Mouse (Mus musculus) kidney, embryonic 16.5 days (tissue): ENCODE results near the gene Kbtbd3. TPM values are rescaled to one million over a fixed set of nuclear protein-coding genes. Genes with fewer than 3 reads are reported as not detected.

Experiments
- ATAC-seq: fragments of 200-750 bp; cut with Nextera tagmentation; 2 replicates; pipeline ENCODE4 v1.8.0; 2017; ENCODE audit warnings: moderate TSS enrichment; ENCODE audit not compliant: low FRiP score, low TSS enrichment
- H3K27ac ChIP-seq: fragments of 300-500 bp; sonication (generic); 2 replicates; pipeline ENCODE4 v1.5.1; 2014; ENCODE audit warnings: low read length
- H3K27me3 ChIP-seq: fragments of 300-500 bp; sonication (generic); 2 replicates; pipeline ENCODE4 v1.6.1; 2014; ENCODE audit warnings: low read length, control low read depth, mixed read lengths; ENCODE audit not compliant: insufficient read depth
- H3K36me3 ChIP-seq: fragments of 300-500 bp; sonication (generic); 2 replicates; pipeline ENCODE4 v1.6.1; 2014; ENCODE audit warnings: low read length, control low read depth, mixed read lengths; ENCODE audit not compliant: insufficient read depth
- H3K4me1 ChIP-seq: fragments of 300-500 bp; sonication (generic); 2 replicates; pipeline ENCODE4 v1.6.1; 2014; ENCODE audit warnings: low read length, control low read depth, mixed read lengths; ENCODE audit not compliant: insufficient read depth
- H3K4me2 ChIP-seq: fragments of 300-500 bp; sonication (generic); replicated peaks from 2 replicates; pipeline ENCODE4 v1.6.1; 2014; ENCODE audit warnings: low read depth, low read length
- H3K4me3 ChIP-seq: fragments of 300-500 bp; sonication (generic); 2 replicates; pipeline ENCODE4 v1.5.1; 2014; ENCODE audit warnings: mild to moderate bottlenecking, low read length
- H3K9ac ChIP-seq: fragments of 300-500 bp; sonication (generic); replicated peaks from 2 replicates; pipeline ENCODE4 v1.6.1; 2014; ENCODE audit warnings: low read length
- H3K9me3 ChIP-seq: fragments of 300-500 bp; sonication (generic); 2 replicates; pipeline ENCODE4 v1.6.1; 2016; ENCODE audit warnings: low read length, control low read depth
- WGBS: fragments of 180-500 bp; shearing (Covaris S2); extraction: QIAGEN DNeasy Blood & Tissue Kit; methylation state at CpG from one replicate; pipeline ENCODE4 v1.1.7; 2014; 5-methylcytosine and 5-hydroxymethylcytosine counted together
- microRNA-seq: library from miRNA; unstranded; fragments of <30 nt; microRNA quantifications from one replicate; pipeline ENCODE4, GENCODE M21; 2016
- polyA plus RNA-seq: library from polyadenylated mRNA; unstranded; fragments of >200 nt; fragmentation: Nextera tagmentation; extraction: Ambion mirVana; gene quantifications from 2 replicates; pipeline ENCODE4 v1.2.1, GENCODE M21; 2015

Gene Kbtbd3
- polyA plus RNA-seq, 1 experiment from 2014 or later = 6.3 TPM

GRCm38 (mm10) chr9:4311162-4311561, 1.5 kb downstream of the Kbtbd3 start:
- 90% methylated on average over 3 of the region's 3 CpGs for WGBS
- Histone ChIP-seq H3K27ac (no peak overlapping the region), H3K4me1 (peaks cover 14% of the 10 kb centered on the region), H3K4me3 (no peak overlapping the region), H3K36me3 (no peaks in the 10 kb centered on the region), H3K9me3 (no peaks in the 10 kb centered on the region), H3K4me2 (no peak overlapping the region), H3K9ac (no peak overlapping the region), H3K27me3 (no peaks in the 10 kb centered on the region)
- ATAC-seq = no peak

GRCm38 (mm10) chr9:4313946-4314345, 4.3 kb downstream of the Kbtbd3 start:
- no peaks in the 10 kb centered on the region for H3K27me3 ChIP-seq
- no peaks in the 10 kb centered on the region for H3K36me3 ChIP-seq
- peaks cover 6% of the 10 kb centered on the region for H3K4me1 ChIP-seq
- 94% methylated on average over 4 of the region's 4 CpGs for WGBS
- ATAC-seq = no peak
- H3K9ac ChIP-seq = no peak overlapping the region
- no peak overlapping the region for H3K4me3 ChIP-seq
- no peaks in the 10 kb centered on the region for H3K9me3 ChIP-seq
- no peak overlapping the region for H3K27ac ChIP-seq
- H3K4me2 ChIP-seq = no peak overlapping the region

- peaks cover 2% of the 10 kb centered on the region; the same call in 1 of the 2 replicates for H3K4me1 ChIP-seq
- no peak overlapping the region for H3K4me2 ChIP-seq
- H3K9me3 ChIP-seq = no peaks in the 10 kb centered on the region
- H3K9ac ChIP-seq = no peak overlapping the region
- no peaks in the 10 kb centered on the region for H3K27me3 ChIP-seq
- no peaks in the 10 kb centered on the region for H3K36me3 ChIP-seq
- ATAC-seq = no peak
- WGBS = 91% methylated on average over 2 of the region's 2 CpGs
- H3K4me3 ChIP-seq = no peak overlapping the region
- no peak overlapping the region for H3K27ac ChIP-seq
Measured at GRCm38 (mm10) chr9:4315746-4316145, 6.1 kb downstream of the Kbtbd3 start.

GRCm38 (mm10) chr9:4318939-4319721, 9.5 kb downstream of the Kbtbd3 start:
- 82% methylated on average over 6 of the region's 6 CpGs for WGBS
- no peak overlapping the region for H3K4me3 ChIP-seq

GRCm38 (mm10) chr9:4353163-4353562, 43.5 kb downstream of the Kbtbd3 start:
- Histone ChIP-seq H3K9ac (no peak overlapping the region), H3K9me3 (no peaks in the 10 kb centered on the region), H3K4me2 (no peak overlapping the region), H3K36me3 (no peaks in the 10 kb centered on the region), H3K4me3 (no peak overlapping the region), H3K27me3 (no peaks in the 10 kb centered on the region), H3K4me1 (no peaks in the 10 kb centered on the region), H3K27ac (no peak overlapping the region)
- ATAC-seq = no peak
- WGBS = 90% methylated on average over 1 of the region's 1 CpGs

More at GRCm38 (mm10) chr9:4318939-4319721, 9.5 kb downstream of the Kbtbd3 start:
- no peak for ATAC-seq
- Histone ChIP-seq H3K9ac (no peak overlapping the region), H3K27ac (no peak overlapping the region), H3K27me3 (no peaks in the 10 kb centered on the region), H3K4me2 (no peak overlapping the region), H3K36me3 (no peaks in the 10 kb centered on the region), H3K4me1 (no peaks in the 10 kb centered on the region), H3K9me3 (peaks cover 3% of the 10 kb centered on the region; the same call in 1 of the 2 replicates)

GRCm38 (mm10) chr9:4375828-4376639, 66.4 kb downstream of the Kbtbd3 start, which contains the start of gene Msantd4:
TSS of gene Msantd4 (plus strand) at chr9:4376562.
- H3K4me3 ChIP-seq = peak within 1 kb of the TSS; percentile 86
- H3K9me3 ChIP-seq = no peaks in the 10 kb centered on the region
- H3K4me1 ChIP-seq = peaks cover 15% of the 10 kb centered on the region
- H3K27me3 ChIP-seq = no peaks in the 10 kb centered on the region
- H3K4me2 ChIP-seq = peak within 1 kb of the TSS; percentile 68
- WGBS = 1% methylated on average over 31 of the region's 31 CpGs
- H3K36me3 ChIP-seq = peaks cover 8% of the 10 kb centered on the region
- peak within 1 kb of the TSS; percentile 88 for H3K27ac ChIP-seq
- peak; percentile 100 for ATAC-seq
- H3K9ac ChIP-seq = peak within 1 kb of the TSS; percentile 82

GRCm38 (mm10) chr9:4376640-4377120, 67.0 kb downstream of the Kbtbd3 start:
- peak overlapping the region; percentile 68 for H3K4me2 ChIP-seq
- H3K9me3 ChIP-seq = no peaks in the 10 kb centered on the region
- H3K4me1 ChIP-seq = peaks cover 15% of the 10 kb centered on the region
- peak overlapping the region; percentile 86 for H3K4me3 ChIP-seq
- peaks cover 8% of the 10 kb centered on the region for H3K36me3 ChIP-seq
- under 1% methylated on average over 15 of the region's 15 CpGs for WGBS
- H3K27ac ChIP-seq = peak overlapping the region; percentile 84
- peak overlapping the region; percentile 77 for H3K9ac ChIP-seq
- no peak for ATAC-seq
- no peaks in the 10 kb centered on the region for H3K27me3 ChIP-seq

Small RNA genes within 50 kb of the gene (microRNA-seq; reads per million reads assigned to microRNA genes)
- gene Gm22195 (not detected), gene Gm23992 (not detected)

Other genes starting within 250 kb of the Kbtbd3 start
- gene Aasdhppt, start 362 bp upstream of the Kbtbd3 start, polyA plus RNA-seq = 31.8 and 33.2 TPM in 2 replicates
- gene Msantd4, start 66.7 kb downstream of the Kbtbd3 start, polyA plus RNA-seq = 48.6 and 49.2 TPM in 2 replicates